Mouse (Mus musculus) kidney, adult 2 months (tissue): ENCODE results near the gene Fam193b. TPM values are rescaled to one million over a fixed set of nuclear protein-coding genes. Genes with fewer than 3 reads are reported as not detected.
"Not testable (repeated sequence)": the region's sequence is repeated elsewhere in the genome, so short reads cannot be mapped to it uniquely, and the experiment has no call there.

Experiments used
- DNase-seq: peaks from one replicate; pipeline ENCODE4 v3.0.0; 2021
- H3K27ac ChIP-seq: fragments of 200-500 bp; 2 replicates; pipeline ENCODE4 v1.5.1; 2012; ENCODE audit warnings: low read depth, low read length, control low read depth, inconsistent platforms; ENCODE audit not compliant: insufficient read depth
- H3K27me3 ChIP-seq: fragments of 200-500 bp; replicated peaks from 2 replicates; pipeline ENCODE4 v1.6.1; 2012; ENCODE audit warnings: mild to moderate bottlenecking, moderate library complexity, low read length, inconsistent platforms; ENCODE audit not compliant: control insufficient read depth, insufficient read depth
- H3K36me3 ChIP-seq: fragments of 200-500 bp; 2 replicates; pipeline ENCODE4 v1.6.1; 2012; ENCODE audit warnings: mild to moderate bottlenecking, moderate library complexity, low read length, inconsistent platforms; ENCODE audit not compliant: control insufficient read depth, insufficient read depth
- H3K4me1 ChIP-seq: fragments of 200-500 bp; 2 replicates; pipeline ENCODE4 v1.6.1; 2011; ENCODE audit warnings: low read length; ENCODE audit not compliant: control insufficient read depth, insufficient read depth
- H3K4me3 ChIP-seq: fragments of 200-500 bp; 2 replicates; pipeline ENCODE4 v1.5.1; 2011; ENCODE audit warnings: mild to moderate bottlenecking, low read depth, low read length, control low read depth; ENCODE audit not compliant: insufficient read depth
- CTCF ChIP-seq: fragments of 200-500 bp; conservative IDR thresholded peaks from 2 replicates; pipeline ENCODE4 v1.5.1; 2011; ENCODE audit warnings: low read depth, mild to moderate bottlenecking, control low read depth, low read length, moderate library complexity, mixed read lengths; ENCODE audit not compliant: insufficient read depth, insufficient read length
- POLR2A ChIP-seq: fragments of 200-500 bp; IDR thresholded peaks from one replicate; pipeline ENCODE4 v1.6.1; 2011; ENCODE audit warnings: low read depth, low read length, control low read depth
- WGBS: fragments of 180-500 bp; shearing (Covaris S2); methylation state at CpG from one replicate; pipeline ENCODE4 v1.1.7; 2018; 5-methylcytosine and 5-hydroxymethylcytosine counted together
- polyA plus RNA-seq: library from polyadenylated mRNA; depleted of rRNA; stranded (reverse); fragments of >200 nt; gene quantifications from 2 replicates; pipeline ENCODE4 v1.2.3, GENCODE M21; 2012

Gene Fam193b
- polyA plus RNA-seq, 1 experiment: 85.6 TPM

GRCm38 (mm10) chr13:55571977-55572376, 1.1 kb upstream of the Fam193b start:
- WGBS: 86% methylated on average over 2 of the region's 2 CpGs
- H3K36me3 ChIP-seq: no peaks in the 10 kb centered on the region
- no peak for TF ChIP-seq POLR2A
- TF ChIP-seq CTCF: no peak
- no peak for DNase-seq
- H3K27ac ChIP-seq: no peak overlapping the region
- no peaks in the 10 kb centered on the region for H3K27me3 ChIP-seq
- peaks cover 8% of the 10 kb centered on the region; the same call in 1 of the 2 replicates for H3K4me1 ChIP-seq
- no peak overlapping the region for H3K4me3 ChIP-seq

- peak overlapping the region; percentile 14; the same call in 1 of the 2 replicates for H3K27ac ChIP-seq
- 2% methylated on average over 47 of the region's 47 CpGs for WGBS
- TF ChIP-seq POLR2A: no peak
- no peak for TF ChIP-seq CTCF
- peak; percentile 30 for DNase-seq
- H3K36me3 ChIP-seq: no peaks in the 10 kb centered on the region
- peak overlapping the region; percentile 93 for H3K4me3 ChIP-seq
- H3K4me1 ChIP-seq: peaks cover 8% of the 10 kb centered on the region; the same call in 1 of the 2 replicates
- no peaks in the 10 kb centered on the region for H3K27me3 ChIP-seq
Observed at GRCm38 (mm10) chr13:55570286-55570973, 490 bp downstream of the Fam193b start.

- H3K4me3 ChIP-seq: peak overlapping the region; percentile 93
- peak; percentile 20 for DNase-seq
- H3K27me3 ChIP-seq: no peaks in the 10 kb centered on the region
- TF ChIP-seq CTCF: no peak
- H3K4me1 ChIP-seq: peaks cover 8% of the 10 kb centered on the region; the same call in 1 of the 2 replicates
- no peaks in the 10 kb centered on the region for H3K36me3 ChIP-seq
- WGBS: 10% methylated on average over 16 of the region's 16 CpGs
- no peak overlapping the region for H3K27ac ChIP-seq
Observed at GRCm38 (mm10) chr13:55569726-55570285, 1.1 kb downstream of the Fam193b start.

GRCm38 (mm10) chr13:55568524-55568923, 2.4 kb downstream of the Fam193b start:
- H3K27me3 ChIP-seq, H3K4me3 ChIP-seq, H3K27ac ChIP-seq, DNase-seq, H3K36me3 ChIP-seq: not testable (repeated sequence)
- 77% methylated on average over 4 of the region's 4 CpGs for WGBS
- peaks cover 16% of the 10 kb centered on the region; the same call in 1 of the 2 replicates for H3K4me1 ChIP-seq

GRCm38 (mm10) chr13:55567949-55568348, 3.0 kb downstream of the Fam193b start:
- no peak for DNase-seq
- TF ChIP-seq CTCF (no peak), POLR2A (no peak)
- no peak overlapping the region for H3K4me3 ChIP-seq
- 88% methylated on average over 2 of the region's 2 CpGs for WGBS
- no peaks in the 10 kb centered on the region for H3K27me3 ChIP-seq
- no peaks in the 10 kb centered on the region for H3K36me3 ChIP-seq
- H3K27ac ChIP-seq: no peak overlapping the region
- peaks cover 16% of the 10 kb centered on the region; the same call in 1 of the 2 replicates for H3K4me1 ChIP-seq

GRCm38 (mm10) chr13:55567001-55567400, 3.9 kb downstream of the Fam193b start:
- Histone ChIP-seq H3K27me3 (no peaks in the 10 kb centered on the region), H3K4me1 (peaks cover 16% of the 10 kb centered on the region; the same call in 1 of the 2 replicates), H3K36me3 (no peaks in the 10 kb centered on the region), H3K27ac (no peak overlapping the region), H3K4me3 (no peak overlapping the region)
- no peak for DNase-seq
- 80% methylated on average over 6 of the region's 6 CpGs for WGBS
- TF ChIP-seq CTCF (no peak), POLR2A (no peak)

- peak; percentile 38 for DNase-seq
- 50% methylated on average over 7 of the region's 7 CpGs for WGBS
- H3K27ac ChIP-seq: no peak overlapping the region
- H3K36me3 ChIP-seq: no peaks in the 10 kb centered on the region
- no peak for TF ChIP-seq CTCF
- peaks cover 8% of the 10 kb centered on the region; the same call in 1 of the 2 replicates for H3K4me1 ChIP-seq
- no peak overlapping the region for H3K4me3 ChIP-seq
- H3K27me3 ChIP-seq: no peaks in the 10 kb centered on the region
Observed at GRCm38 (mm10) chr13:55563266-55563879, 7.5 kb downstream of the Fam193b start.
